Mouse (Mus musculus) lung, postnatal 0 days (tissue): ENCODE data around the gene Hist1h2af. TPM values are rescaled to one million over a fixed set of nuclear protein-coding genes. Genes with fewer than 3 reads are reported as not detected.

Source experiments
- ATAC-seq: fragments of 200-750 bp; cut with Nextera tagmentation; 2 replicates; pipeline ENCODE4 v1.8.0; 2017; ENCODE audit warnings: moderate library complexity
- DNase-seq: peaks from one replicate; pipeline ENCODE4 v3.0.0-alpha.2; 2016; ENCODE audit warnings: low spot score
- H3K27ac ChIP-seq: fragments of 300-500 bp; sonication (generic); 2 replicates; pipeline ENCODE4 v1.5.1; 2014; ENCODE audit warnings: antibody characterized with exemption, mild to moderate bottlenecking, low read length, mixed read lengths
- H3K27me3 ChIP-seq: fragments of 300-500 bp; sonication (generic); replicated peaks from 2 replicates; pipeline ENCODE4 v1.6.1; 2014; ENCODE audit warnings: low read length, mixed read lengths; ENCODE audit not compliant: insufficient read depth
- H3K36me3 ChIP-seq: fragments of 300-500 bp; sonication (generic); 2 replicates; pipeline ENCODE4 v1.6.1; 2014; ENCODE audit warnings: low read length, mixed read lengths; ENCODE audit not compliant: insufficient read depth
- H3K4me1 ChIP-seq: fragments of 300-500 bp; sonication (generic); 2 replicates; pipeline ENCODE4 v1.6.1; 2014; ENCODE audit warnings: antibody characterized with exemption, low read depth, low read length, mixed read lengths; ENCODE audit not compliant: insufficient read depth
- H3K4me2 ChIP-seq: fragments of 300-500 bp; sonication (generic); replicated peaks from 2 replicates; pipeline ENCODE4 v1.6.1; 2014; ENCODE audit warnings: low read depth, mild to moderate bottlenecking, low read length, moderate library complexity, mixed read lengths
- H3K4me3 ChIP-seq: fragments of 300-500 bp; sonication (generic); 2 replicates; pipeline ENCODE4 v1.5.1; 2014; ENCODE audit warnings: low read depth, low read length
- H3K9ac ChIP-seq: fragments of 300-500 bp; sonication (generic); replicated peaks from 2 replicates; pipeline ENCODE4 v1.6.1; 2014; ENCODE audit warnings: low read depth, mild to moderate bottlenecking
- H3K9me3 ChIP-seq: fragments of 300-500 bp; sonication (generic); 2 replicates; pipeline ENCODE4 v1.6.1; 2016; ENCODE audit warnings: low read length, mixed read lengths
- CTCF ChIP-seq: IDR thresholded peaks from 2 replicates; pipeline ENCODE4 v1.5.1; 2016; ENCODE audit warnings: antibody characterized with exemption, mild to moderate bottlenecking
- EP300 ChIP-seq: IDR thresholded peaks from 2 replicates; pipeline ENCODE4 v1.6.1; 2016; ENCODE audit warnings: antibody characterized with exemption, mild to moderate bottlenecking, control low read depth
- WGBS: fragments of 180-500 bp; shearing (Covaris S2); extraction: QIAGEN DNeasy Blood & Tissue Kit; methylation state at CpG from one replicate; pipeline ENCODE4 v1.1.7; 2014; 5-methylcytosine and 5-hydroxymethylcytosine counted together
- polyA plus RNA-seq: library from polyadenylated mRNA; unstranded; fragments of >200 nt; fragmentation: Nextera tagmentation; extraction: Ambion mirVana; gene quantifications from 2 replicates; pipeline ENCODE4 v1.2.1, GENCODE M21; 2015

The Hist1h2af gene
- polyA plus RNA-seq, 1 experiment from 2014 or later: 1.3 TPM

DNA sequence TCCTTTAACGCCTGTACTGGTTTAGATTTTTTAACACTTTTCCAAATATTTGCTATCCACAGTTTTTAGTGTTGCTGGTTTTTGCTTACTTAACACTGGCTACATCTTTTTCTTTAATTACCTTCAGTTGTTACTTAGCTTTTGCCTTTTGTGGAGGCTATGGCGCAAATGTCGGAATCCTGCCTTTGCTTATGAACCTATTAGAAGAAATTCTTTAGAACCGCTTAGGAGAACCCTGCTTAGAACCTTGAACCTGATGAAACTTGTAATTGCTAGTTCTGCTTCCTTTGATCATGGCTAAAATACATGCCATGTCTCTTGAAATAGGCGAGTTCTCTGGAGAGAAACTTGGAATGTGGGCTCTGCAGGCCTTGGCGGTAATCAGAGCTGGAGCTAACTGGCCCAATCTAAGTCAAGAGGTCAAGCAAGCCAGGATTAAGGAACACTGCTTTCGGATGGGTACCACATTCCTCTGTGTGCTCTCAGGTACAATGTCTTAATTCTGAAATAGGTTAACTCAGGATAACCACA lies 42.7 kb downstream of the Hist1h2af start:
- DNase-seq (peak; percentile 24), ATAC-seq (no peak)
- peaks cover 11% of the 10 kb centered on the region; the same call in 1 of the 2 replicates for H3K4me1 ChIP-seq
- no peaks in the 10 kb centered on the region for H3K27me3 ChIP-seq
- H3K4me3 ChIP-seq: peak overlapping the region; percentile 35
- 6% methylated on average over 7 of the region's 7 CpGs for WGBS
- no peaks in the 10 kb centered on the region for H3K36me3 ChIP-seq
- TF ChIP-seq EP300: no peak
- no peak for TF ChIP-seq CTCF
- no peak overlapping the region for H3K27ac ChIP-seq
- H3K9ac ChIP-seq: no peak overlapping the region
- H3K9me3 ChIP-seq: no peaks in the 10 kb centered on the region
- peak overlapping the region; percentile 57 for H3K4me2 ChIP-seq

DNA sequence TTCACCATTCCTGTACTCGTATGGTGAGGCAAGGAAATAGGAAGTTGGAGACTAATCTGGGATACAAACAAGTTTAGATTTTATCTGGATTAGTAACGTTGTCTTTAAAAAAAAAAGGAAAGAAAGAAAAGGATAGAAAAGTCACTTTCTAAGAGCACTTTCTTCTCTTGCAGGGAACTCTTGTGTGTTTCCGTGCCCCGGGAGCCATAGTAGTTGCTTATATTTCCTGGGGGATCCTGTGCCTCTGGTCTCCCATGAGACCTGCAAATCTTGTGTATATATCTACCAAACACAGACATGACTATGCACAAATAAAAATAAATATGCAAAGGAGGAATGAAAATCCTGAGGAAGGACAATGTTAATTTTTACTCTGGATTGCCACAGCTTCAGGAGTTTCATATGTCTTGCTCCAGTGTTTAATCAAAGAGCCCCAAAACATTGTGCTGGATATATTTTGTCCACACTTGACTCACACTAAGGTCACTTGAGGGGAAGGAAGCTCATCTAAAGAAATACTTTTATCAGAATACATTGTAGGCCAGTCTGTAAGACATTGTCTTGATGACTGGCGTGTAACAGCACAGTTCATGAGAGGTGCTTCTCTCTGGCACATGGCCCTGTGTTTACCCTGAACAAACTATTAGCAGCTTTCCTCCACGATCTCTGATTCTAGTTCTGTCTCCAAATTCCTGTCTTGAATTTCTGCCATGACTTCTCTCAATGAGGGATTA lies 43.4 kb downstream of the Hist1h2af start:
- H3K9me3 ChIP-seq: no peaks in the 10 kb centered on the region
- TF ChIP-seq CTCF (no peak), EP300 (no peak)
- ATAC-seq (no peak), DNase-seq (peak; percentile 10)
- H3K4me1 ChIP-seq: peaks cover 11% of the 10 kb centered on the region; the same call in 1 of the 2 replicates
- no peaks in the 10 kb centered on the region for H3K27me3 ChIP-seq
- no peak overlapping the region for H3K27ac ChIP-seq
- 22% methylated on average over 6 of the region's 6 CpGs for WGBS
- no peaks in the 10 kb centered on the region for H3K36me3 ChIP-seq
- H3K4me3 ChIP-seq: peak overlapping the region; percentile 35; the same call in 1 of the 2 replicates
- H3K4me2 ChIP-seq: peak overlapping the region; percentile 57
- no peak overlapping the region for H3K9ac ChIP-seq

DNA sequence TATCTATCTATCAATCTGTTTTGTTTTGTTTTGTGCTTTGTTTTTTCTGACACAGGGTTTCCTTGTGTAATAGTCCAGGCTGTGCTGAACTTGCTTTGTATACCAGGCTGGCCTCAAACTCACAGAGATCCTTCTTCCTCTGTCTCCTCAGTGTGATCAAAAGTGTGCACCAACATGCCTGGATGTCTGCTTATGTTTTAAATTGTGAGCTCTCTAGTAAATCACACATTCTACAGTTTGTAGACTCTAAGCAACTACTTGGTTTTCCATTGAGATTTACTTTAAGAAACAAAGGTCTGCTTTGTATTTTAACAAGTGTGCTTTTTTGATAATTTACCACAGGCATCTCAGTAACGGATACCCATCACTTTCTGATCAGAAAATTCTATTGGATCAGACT lies 44.1 kb downstream of the Hist1h2af start:
- DNase-seq (no peak), ATAC-seq (no peak)
- WGBS: 96% methylated on average over 1 of the region's 1 CpGs
- Histone ChIP-seq H3K4me1 (peaks cover 8% of the 10 kb centered on the region), H3K27me3 (no peaks in the 10 kb centered on the region), H3K36me3 (no peaks in the 10 kb centered on the region), H3K4me2 (no peak overlapping the region), H3K4me3 (no peak overlapping the region), H3K9ac (no peak overlapping the region), H3K9me3 (no peaks in the 10 kb centered on the region), H3K27ac (no peak overlapping the region)
- TF ChIP-seq CTCF (no peak), EP300 (no peak)

GRCm38 (mm10) chr13:23581408-23582218 lies 47.9 kb downstream of the Hist1h2af start, which contains the start of gene Hist1h4d:
TSS of gene Hist1h4d (plus strand) at chr13:23581598.
- Histone ChIP-seq H3K27ac (peak within 1 kb of the TSS; percentile 71), H3K4me3 (peak within 1 kb of the TSS; percentile 38), H3K4me1 (peaks cover 8% of the 10 kb centered on the region), H3K4me2 (peak within 1 kb of the TSS; percentile 53), H3K9ac (peak within 1 kb of the TSS; percentile 52), H3K36me3 (no peaks in the 10 kb centered on the region), H3K9me3 (no peaks in the 10 kb centered on the region), H3K27me3 (no peaks in the 10 kb centered on the region)
- DNase-seq (peak; percentile 98), ATAC-seq (peak; percentile 87)
- peak; percentile 97 for TF ChIP-seq EP300
- TF ChIP-seq CTCF: no peak
- WGBS: under 1% methylated on average over 39 of the region's 43 CpGs

DNA sequence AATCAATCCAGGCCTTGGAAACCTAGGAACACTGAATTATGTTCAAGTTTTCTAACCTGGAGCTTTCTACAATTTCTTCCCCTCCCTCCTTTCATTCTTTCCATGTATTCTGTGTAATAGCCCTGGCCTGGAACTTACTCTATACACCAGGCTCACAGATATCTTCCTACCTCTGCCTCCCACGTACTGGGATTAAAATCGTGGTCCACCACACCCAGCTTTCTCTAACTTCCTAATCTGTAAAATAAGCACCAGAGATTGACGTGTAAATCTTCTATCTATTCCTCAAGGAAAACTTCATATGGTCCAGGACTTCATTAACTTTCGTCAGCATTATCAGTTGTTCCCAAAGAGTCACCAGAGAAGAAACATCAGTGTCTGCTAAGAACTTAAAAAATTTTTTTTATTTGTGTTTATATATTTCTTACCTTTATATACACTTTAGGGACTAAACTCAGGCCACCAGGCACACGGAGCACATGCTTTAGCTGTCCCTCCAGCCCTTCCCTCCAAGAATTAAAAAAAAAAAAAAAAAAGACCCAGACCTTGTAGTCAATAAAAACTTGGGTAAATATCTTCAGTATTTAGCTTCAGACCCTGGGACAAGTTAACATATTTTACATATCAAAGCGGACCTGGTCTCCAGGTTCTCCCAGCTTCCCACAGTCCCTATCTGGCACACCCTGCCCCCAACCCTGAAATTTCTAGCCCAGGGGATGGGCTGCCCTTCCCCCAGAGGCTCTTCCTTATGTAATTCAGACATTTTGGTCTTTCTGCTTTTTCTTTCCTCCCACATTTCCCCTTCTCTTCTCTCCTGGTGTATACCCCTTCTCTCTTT lies 48.7 kb downstream of the Hist1h2af start:
- ATAC-seq (no peak), DNase-seq (no peak)
- Histone ChIP-seq H3K27me3 (no peaks in the 10 kb centered on the region), H3K9me3 (no peaks in the 10 kb centered on the region), H3K4me2 (peak overlapping the region; percentile 53), H3K9ac (peak overlapping the region; percentile 52), H3K36me3 (no peaks in the 10 kb centered on the region), H3K4me1 (peaks cover 10% of the 10 kb centered on the region), H3K4me3 (peak overlapping the region; percentile 38), H3K27ac (peak overlapping the region; percentile 71; the same call in 1 of the 2 replicates)
- TF ChIP-seq CTCF (no peak), EP300 (no peak)
- WGBS: 11% methylated on average over 6 of the region's 6 CpGs
